In genomic region chr10:116922161-116922560, GRCm38 (mm10) we compare ENCODE assay signal across 27 mouse cellular contexts. TPM values are rescaled to one million over a fixed set of nuclear protein-coding genes. Genes with fewer than 3 reads are reported as not detected.
A peak's percentile ranks its signal among the peaks of the same experiment; 100 is the strongest.
DNase-seq lines count a peak whose midpoint lies in the region; ATAC-seq lines count a peak whose summit lies in the region.
"Had no signal": no experiment of that assay in that cellular context is flagged by ENCODE, and none has a peak within 500 bp of the region (broad histone marks: within the 10 kb centered on the region; RNA-seq: fewer than 3 reads in every experiment).

No protein-coding gene starts in this region.

- no peak overlapping the region for H3K27ac ChIP-seq in lung, embryonic 15.5 days
- no peak overlapping the region for H3K27ac ChIP-seq in midbrain, embryonic 16.5 days (ENCODE audit: low read length)
- H3K27ac ChIP-seq: embryonic facial prominence, embryonic 13.5 days; forebrain, embryonic 12.5 days; heart, adult 2 months; heart, embryonic 15.5 days; hindbrain, embryonic 13.5 days had no signal

- H3K9ac ChIP-seq in lung, embryonic 15.5 days, result no peak overlapping the region
- no peak overlapping the region for H3K9ac ChIP-seq in midbrain, embryonic 16.5 days (ENCODE audit: low read depth, low read length)
- H3K9ac ChIP-seq: embryonic facial prominence, embryonic 13.5 days; forebrain, embryonic 12.5 days; heart, embryonic 15.5 days; hindbrain, embryonic 13.5 days had no signal

- no peak for DNase-seq in lung, postnatal 4 days
- DNase-seq in CD4-positive helper T cell, adult 2 months (ENCODE audit: low read depth, low spot score), result peak; percentile 34
- peak; percentile 27 for DNase-seq in R1 (ENCODE audit: low read depth, low spot score)
- peak; percentile 64 for DNase-seq in induced T-regulatory cell, adult 2 months (ENCODE audit: low read depth)
- no peak for DNase-seq in cerebellum, postnatal 36 days
- DNase-seq: adrenal gland, adult 2 months; adrenal gland, postnatal 25 days; B cell, adult 2 months; cerebellum, adult 2 months; cerebellum, postnatal 10 days; gastrocnemius, postnatal 14 days; heart, adult 2 months; heart, postnatal 14 days had no signal

- no peaks in the 10 kb centered on the region for H3K27me3 ChIP-seq in lung, embryonic 15.5 days
- no peaks in the 10 kb centered on the region for H3K27me3 ChIP-seq in midbrain, embryonic 16.5 days (ENCODE audit: control insufficient read depth, insufficient read depth, low read depth, low read length)
- H3K27me3 ChIP-seq: embryonic facial prominence, embryonic 13.5 days; forebrain, embryonic 12.5 days; heart, embryonic 15.5 days; hindbrain, embryonic 13.5 days had no signal

- no peak overlapping the region for H3K4me3 ChIP-seq in lung, embryonic 15.5 days
- no peak overlapping the region for H3K4me3 ChIP-seq in midbrain, embryonic 16.5 days (ENCODE audit: low read depth, low read length)
- H3K4me3 ChIP-seq: embryonic facial prominence, embryonic 13.5 days; forebrain, embryonic 12.5 days; heart, adult 2 months; heart, embryonic 15.5 days; hindbrain, embryonic 13.5 days had no signal

- ATAC-seq in lung, embryonic 15.5 days (ENCODE audit: borderline replicate concordance, extremely low read depth, low FRiP score, low TSS enrichment), result 0 out of 2 replicates have a peak, but pooled peaks have one; percentile 14
- ATAC-seq in monocyte, adult 5-6 weeks (replicated peaks; ENCODE audit: insufficient number of reproducible peaks, low FRiP score, low TSS enrichment, poor library complexity, severe bottlenecking), result no peak
- ATAC-seq in midbrain, embryonic 16.5 days, result no peak
- ATAC-seq: forebrain, embryonic 16.5 days had no signal

- WGBS in lung, embryonic 15.5 days, result 77% methylated on average over 15 of the region's 15 CpGs
- 93% methylated on average over 15 of the region's 15 CpGs for WGBS in midbrain, embryonic 16.5 days

- H3K4me2 ChIP-seq in lung, embryonic 15.5 days, result no peak overlapping the region
- H3K4me2 ChIP-seq in midbrain, embryonic 16.5 days (ENCODE audit: low read length), result no peak overlapping the region
- H3K4me2 ChIP-seq: embryonic facial prominence, embryonic 13.5 days; forebrain, embryonic 12.5 days; heart, embryonic 11.5 days; heart, embryonic 15.5 days; hindbrain, embryonic 13.5 days had no signal

- H3K36me3 ChIP-seq in lung, embryonic 15.5 days, result peaks cover 19% of the 10 kb centered on the region
- peaks cover 11% of the 10 kb centered on the region; the same call in 1 of the 2 replicates for H3K36me3 ChIP-seq in midbrain, embryonic 16.5 days (ENCODE audit: control insufficient read depth, insufficient read depth, low read length)

- H3K9me3 ChIP-seq in lung, embryonic 15.5 days, result no peaks in the 10 kb centered on the region
- no peaks in the 10 kb centered on the region for H3K9me3 ChIP-seq in midbrain, embryonic 16.5 days (replicated peaks; ENCODE audit: control insufficient read depth, low read length, poor library complexity, severe bottlenecking)
- H3K9me3 ChIP-seq: embryonic facial prominence, embryonic 13.5 days; forebrain, embryonic 12.5 days; G1E; heart, embryonic 15.5 days; hindbrain, embryonic 13.5 days had no signal

- H3K4me1 ChIP-seq in lung, embryonic 15.5 days, result no peaks in the 10 kb centered on the region
- H3K4me1 ChIP-seq in midbrain, embryonic 16.5 days (ENCODE audit: control insufficient read depth, insufficient read depth, low read length), result no peaks in the 10 kb centered on the region
- H3K4me1 ChIP-seq: embryonic facial prominence, embryonic 13.5 days; forebrain, embryonic 12.5 days; heart, embryonic 15.5 days; hindbrain, embryonic 13.5 days had no signal

RNA-seq across cellular contexts. Expression of gene Myrfl, which starts 25.4 kb away (rescaled TPM):
- 0.09 TPM in 1 of 2 replicates, not detected in the other for polyA plus RNA-seq in lung, embryonic 15.5 days (2015; fragmentation: Nextera tagmentation; extraction: Ambion mirVana)
- total RNA-seq in monocyte, adult 5-6 weeks (2017), result not detected in 3 replicates
- polyA plus RNA-seq in midbrain, embryonic 16.5 days (2015; fragmentation: Nextera tagmentation; extraction: Ambion mirVana), result 0.08 and 0.15 TPM in 2 replicates
- total RNA-seq: hematopoietic stem cell, adult 5-6 weeks had no signal
- polyA plus RNA-seq: G1E had no signal

RNA-seq across cellular contexts. Expression of gene Rab3ip, which starts 28.4 kb away (rescaled TPM):
- polyA plus RNA-seq in lung, embryonic 15.5 days (2015; fragmentation: Nextera tagmentation; extraction: Ambion mirVana), result 31.1 and 32.3 TPM in 2 replicates
- total RNA-seq in monocyte, adult 5-6 weeks (2017), result 16.6 to 20.8 TPM (median 18.0 TPM) in 3 replicates
- polyA plus RNA-seq in midbrain, embryonic 16.5 days (2015; fragmentation: Nextera tagmentation; extraction: Ambion mirVana), result 40.4 and 45.1 TPM in 2 replicates

RNA-seq across cellular contexts. Expression of gene Gm10271, which starts 50.2 kb away (rescaled TPM):
- polyA plus RNA-seq in lung, embryonic 15.5 days (2015; fragmentation: Nextera tagmentation; extraction: Ambion mirVana), result not detected in 2 replicates
- not detected in 3 replicates for total RNA-seq in monocyte, adult 5-6 weeks (2017)
- polyA plus RNA-seq in midbrain, embryonic 16.5 days (2015; fragmentation: Nextera tagmentation; extraction: Ambion mirVana), result not detected in 2 replicates
- total RNA-seq: adrenal gland, adult 2 months; adrenal gland, postnatal 25 days; G1E; gastrocnemius, postnatal 14 days; heart, adult 2 months; heart, postnatal 14 days; hematopoietic stem cell, adult 5-6 weeks had no signal
- polyA plus RNA-seq: adrenal gland, adult 2 months; cerebellum, adult 2 months; cortical plate, adult 2 months; embryonic facial prominence, embryonic 13.5 days; forebrain, embryonic 12.5 days; forebrain, embryonic 16.5 days; frontal cortex, adult 2 months; G1E; gonadal fat pad, adult 2 months; heart, adult 2 months; heart, embryonic 11.5 days; heart, embryonic 15.5 days; hindbrain, embryonic 13.5 days had no signal

Comparison
In these comparisons a context has a peak if more than half of its experiments do, and no peak if none do; other contexts are left out.
1. DNase-seq: peak in CD4-positive helper T cell, adult 2 months (single experiment), R1 (single experiment) and induced T-regulatory cell, adult 2 months (single experiment); none in lung, postnatal 4 days (0 of 2) and cerebellum, postnatal 36 days (0 of 2).